Mouse (Mus musculus): ENCODE measurements around the gene Zmynd15. TPM values are rescaled to one million over a fixed set of nuclear protein-coding genes. Genes with fewer than 3 reads are reported as not detected.

Zmynd15 gene
- polyA plus RNA-seq, 1 experiment: 1.5 TPM

DNA sequence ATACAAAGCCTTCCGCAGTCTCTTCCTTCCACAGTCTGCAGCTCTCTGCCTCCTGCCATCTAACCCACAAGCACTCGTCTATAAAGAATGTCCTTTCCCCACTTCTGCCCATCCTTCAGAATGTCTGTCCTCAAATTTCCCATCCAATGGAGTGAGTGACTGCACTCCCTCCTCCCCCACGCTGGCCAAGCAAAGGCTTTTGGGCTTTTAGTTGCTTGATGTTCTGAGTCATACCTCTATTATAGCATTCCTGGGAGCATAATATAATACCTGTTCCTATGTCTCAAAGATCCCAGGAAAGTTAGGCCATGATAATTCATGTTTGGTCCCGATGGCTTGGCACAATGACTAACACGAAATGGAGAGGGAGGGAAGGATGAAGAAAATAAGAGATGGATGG, 27.7 kb upstream of the Zmynd15 start:
- Histone ChIP-seq H3K4me3 (replicated peaks; ENCODE audit: control insufficient read depth, low read depth, low read length) (no peak overlapping the region), H3K4me1 (ENCODE audit: control insufficient read depth, insufficient read depth, low read length) (no peaks in the 10 kb centered on the region; the same call in 1 of the 2 replicates), H3K27ac (ENCODE audit: control insufficient read depth, insufficient read depth, low read depth, low read length, poor library complexity) (no peak overlapping the region)
- TF ChIP-seq POLR2A (IDR thresholded peaks at IDR 0.05; ENCODE audit: borderline replicate concordance, control insufficient read depth, low read depth, low read length): no peak
- TF ChIP-seq CTCF (IDR thresholded peaks at IDR 0.05; ENCODE audit: control insufficient read depth, insufficient read depth, low read length): no peak
- 53% methylated on average over 5 of the region's 5 CpGs for WGBS

DNA sequence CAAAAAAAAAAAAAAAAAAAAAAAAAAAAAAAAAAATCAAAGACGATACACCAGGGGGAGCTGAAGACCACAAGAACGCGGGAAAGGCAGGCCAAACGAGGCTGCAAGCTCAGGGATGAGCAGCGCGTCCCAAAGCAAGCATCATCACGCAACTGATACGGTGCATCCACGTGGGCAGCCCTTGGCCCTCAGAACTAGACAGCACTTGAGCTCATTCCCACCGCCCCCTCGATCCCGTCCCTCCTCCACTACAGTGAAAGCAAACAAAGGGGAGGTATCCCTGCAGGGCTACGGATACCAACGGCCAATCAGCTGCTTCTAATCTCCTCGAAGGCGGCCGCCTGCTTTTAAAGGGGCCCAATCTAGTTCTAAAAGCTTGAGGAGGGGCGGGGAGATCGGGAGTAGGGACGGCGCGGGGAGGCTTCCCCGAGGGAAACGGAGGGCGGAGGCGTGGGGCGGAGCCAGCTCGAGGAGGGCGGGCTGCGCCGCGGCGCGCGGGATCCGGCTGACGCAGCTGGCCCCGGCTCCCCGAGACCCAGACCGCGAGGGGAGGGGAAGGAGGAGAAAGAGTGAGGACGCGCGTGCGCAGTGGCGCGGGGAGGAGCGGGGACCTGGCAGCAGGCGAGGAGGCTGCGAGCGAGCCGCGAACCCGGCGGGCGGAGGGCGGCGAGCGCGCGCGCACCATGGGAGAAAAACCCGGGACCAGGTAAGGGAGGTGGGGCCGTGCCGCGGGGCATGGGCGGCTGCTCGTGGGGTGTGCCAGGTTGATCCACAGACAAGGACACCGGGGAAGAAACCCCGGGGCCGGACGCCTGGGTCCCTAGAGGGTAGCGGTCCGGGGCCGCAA, 27.0 kb upstream of the Zmynd15 start, which contains the start of gene Arrb2:
Gene Arrb2 (plus strand): TSS at position 588 of the 847 bp plus-strand sequence.
- TF ChIP-seq CTCF (IDR thresholded peaks at IDR 0.05; ENCODE audit: control insufficient read depth, insufficient read depth, low read length) (peak; percentile 83), POLR2A (IDR thresholded peaks at IDR 0.05; ENCODE audit: borderline replicate concordance, control insufficient read depth, low read depth, low read length) (peak; percentile 63; the same call in 1 of the 2 replicates)
- WGBS: under 1% methylated on average over 75 of the region's 75 CpGs
- H3K4me3 ChIP-seq (replicated peaks; ENCODE audit: control insufficient read depth, low read depth, low read length): peak within 1 kb of the TSS; percentile 70
- peak within 1 kb of the TSS; percentile 94 for H3K27ac ChIP-seq (ENCODE audit: control insufficient read depth, insufficient read depth, low read depth, low read length, poor library complexity)
- no peaks in the 10 kb centered on the region; the same call in 1 of the 2 replicates for H3K4me1 ChIP-seq (ENCODE audit: control insufficient read depth, insufficient read depth, low read length)

DNA sequence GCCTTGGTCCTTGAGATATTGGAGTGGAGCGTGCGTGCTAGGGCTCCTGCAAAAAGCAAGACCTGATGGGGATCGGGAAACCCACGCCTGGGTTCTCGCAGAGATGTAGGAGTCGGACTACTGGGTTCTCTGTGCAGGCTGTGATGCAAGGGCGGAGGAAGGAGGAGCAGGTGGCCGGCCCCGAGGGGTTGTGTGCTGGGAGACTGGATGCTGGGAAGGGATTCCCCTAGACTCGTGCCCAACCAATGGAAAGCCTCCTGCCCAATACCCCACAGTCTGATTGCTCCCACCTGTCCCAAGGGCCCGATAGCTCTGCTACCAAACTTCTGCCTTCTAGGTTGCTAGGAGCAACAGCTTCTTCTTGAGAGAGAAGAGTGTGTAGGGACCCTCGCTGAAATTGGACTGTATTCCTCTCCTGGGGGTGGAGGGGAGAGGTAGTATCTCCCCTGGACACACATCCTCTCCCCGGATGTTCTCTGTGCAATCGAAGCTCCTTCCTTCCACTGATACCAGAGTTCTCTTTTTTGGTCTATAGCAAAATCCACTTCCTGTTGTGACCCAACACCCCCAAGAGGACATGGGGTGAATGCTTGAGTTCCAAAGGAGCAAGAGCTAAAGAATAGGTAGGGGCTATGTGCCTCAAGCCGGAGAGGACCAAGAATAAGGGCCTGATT, 26.2 kb upstream of the Zmynd15 start:
- H3K4me1 ChIP-seq (ENCODE audit: control insufficient read depth, insufficient read depth, low read length): no peaks in the 10 kb centered on the region; the same call in 1 of the 2 replicates
- WGBS: 1% methylated on average over 15 of the region's 15 CpGs
- peak overlapping the region; percentile 70 for H3K4me3 ChIP-seq (replicated peaks; ENCODE audit: control insufficient read depth, low read depth, low read length)
- TF ChIP-seq POLR2A (IDR thresholded peaks at IDR 0.05; ENCODE audit: borderline replicate concordance, control insufficient read depth, low read depth, low read length) (0 out of 2 replicates have a peak, but pooled peaks have one; percentile 18), CTCF (IDR thresholded peaks at IDR 0.05; ENCODE audit: control insufficient read depth, insufficient read depth, low read length) (no peak)
- peak overlapping the region; percentile 94 for H3K27ac ChIP-seq (ENCODE audit: control insufficient read depth, insufficient read depth, low read depth, low read length, poor library complexity)

DNA sequence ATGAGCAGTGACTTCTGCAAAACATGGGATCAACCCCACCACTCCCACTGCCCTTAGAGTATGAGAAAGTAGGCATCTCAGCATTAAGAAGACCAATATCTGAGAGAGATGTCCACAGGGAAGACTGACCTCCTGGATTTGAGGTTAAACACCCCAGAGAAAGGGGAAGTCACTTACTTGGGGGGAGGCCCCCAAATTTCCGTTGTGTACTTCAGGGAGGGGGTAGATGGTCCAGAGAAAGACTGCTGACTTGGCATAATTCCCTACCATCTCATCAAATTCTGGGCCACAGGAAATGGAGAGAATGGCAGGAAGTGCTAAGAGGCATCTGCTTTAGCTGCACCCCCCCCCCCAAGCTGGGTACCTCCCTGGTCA, 25.7 kb upstream of the Zmynd15 start:
- H3K4me3 ChIP-seq (replicated peaks; ENCODE audit: control insufficient read depth, low read depth, low read length): peak overlapping the region; percentile 70
- WGBS: 8% methylated on average over 1 of the region's 1 CpGs
- no peaks in the 10 kb centered on the region; the same call in 1 of the 2 replicates for H3K4me1 ChIP-seq (ENCODE audit: control insufficient read depth, insufficient read depth, low read length)
- TF ChIP-seq POLR2A (IDR thresholded peaks at IDR 0.05; ENCODE audit: borderline replicate concordance, control insufficient read depth, low read depth, low read length) (no peak), CTCF (IDR thresholded peaks at IDR 0.05; ENCODE audit: control insufficient read depth, insufficient read depth, low read length) (no peak)
- peak overlapping the region; percentile 94 for H3K27ac ChIP-seq (ENCODE audit: control insufficient read depth, insufficient read depth, low read depth, low read length, poor library complexity)

DNA sequence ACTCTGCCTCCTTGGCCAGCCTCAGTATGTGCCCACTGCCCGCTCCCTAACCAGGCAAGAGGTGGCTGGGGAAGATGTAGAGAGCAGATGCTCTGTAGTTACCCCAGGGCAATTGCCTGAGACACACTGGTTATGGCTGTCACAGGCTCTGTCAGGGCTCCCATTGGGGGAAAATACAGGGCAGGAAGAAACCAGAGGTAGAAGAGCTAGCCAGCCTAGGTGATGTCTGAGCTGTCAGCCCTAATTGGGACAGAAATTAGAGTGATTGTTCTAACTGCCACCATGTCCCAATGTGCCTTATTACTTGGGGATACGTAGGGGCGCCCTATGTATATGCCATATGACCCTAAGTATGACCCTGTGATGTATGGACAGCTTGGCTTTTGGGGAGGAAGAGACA, 25.3 kb upstream of the Zmynd15 start:
- TF ChIP-seq POLR2A (IDR thresholded peaks at IDR 0.05; ENCODE audit: borderline replicate concordance, control insufficient read depth, low read depth, low read length) (no peak), CTCF (IDR thresholded peaks at IDR 0.05; ENCODE audit: control insufficient read depth, insufficient read depth, low read length) (no peak)
- 69% methylated on average over 3 of the region's 3 CpGs for WGBS
- Histone ChIP-seq H3K4me1 (ENCODE audit: control insufficient read depth, insufficient read depth, low read length) (peaks cover 1% of the 10 kb centered on the region), H3K27ac (ENCODE audit: control insufficient read depth, insufficient read depth, low read depth, low read length, poor library complexity) (peak overlapping the region; percentile 94), H3K4me3 (replicated peaks; ENCODE audit: control insufficient read depth, low read depth, low read length) (peak overlapping the region; percentile 70)

DNA sequence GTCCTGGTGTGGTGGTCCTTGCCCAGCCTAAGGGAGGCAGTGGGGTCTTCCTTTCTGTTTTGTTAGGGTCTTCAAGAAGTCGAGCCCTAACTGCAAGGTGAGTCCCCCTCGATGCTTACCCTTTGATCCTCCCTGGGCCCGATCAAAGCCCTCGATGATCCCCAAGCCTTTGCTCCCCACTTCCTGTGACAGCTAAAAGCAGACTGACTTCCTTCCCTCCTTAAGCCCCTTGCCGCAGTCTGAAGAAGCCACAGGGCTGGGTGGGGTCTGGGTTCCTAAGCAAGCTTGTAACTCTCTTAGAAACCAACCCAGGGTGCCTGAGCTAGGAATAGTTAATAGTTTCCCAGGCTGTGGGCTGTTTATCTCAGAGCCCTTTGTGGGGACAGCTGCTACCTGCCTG, 23.8 kb upstream of the Zmynd15 start:
- peak overlapping the region; percentile 94; the same call in 1 of the 2 replicates for H3K27ac ChIP-seq (ENCODE audit: control insufficient read depth, insufficient read depth, low read depth, low read length, poor library complexity)
- 1% methylated on average over 5 of the region's 5 CpGs for WGBS
- peak overlapping the region; percentile 63 for H3K4me3 ChIP-seq (replicated peaks; ENCODE audit: control insufficient read depth, low read depth, low read length)
- TF ChIP-seq POLR2A (IDR thresholded peaks at IDR 0.05; ENCODE audit: borderline replicate concordance, control insufficient read depth, low read depth, low read length): no peak
- TF ChIP-seq CTCF (IDR thresholded peaks at IDR 0.05; ENCODE audit: control insufficient read depth, insufficient read depth, low read length): no peak
- H3K4me1 ChIP-seq (ENCODE audit: control insufficient read depth, insufficient read depth, low read length): peaks cover 2% of the 10 kb centered on the region

DNA sequence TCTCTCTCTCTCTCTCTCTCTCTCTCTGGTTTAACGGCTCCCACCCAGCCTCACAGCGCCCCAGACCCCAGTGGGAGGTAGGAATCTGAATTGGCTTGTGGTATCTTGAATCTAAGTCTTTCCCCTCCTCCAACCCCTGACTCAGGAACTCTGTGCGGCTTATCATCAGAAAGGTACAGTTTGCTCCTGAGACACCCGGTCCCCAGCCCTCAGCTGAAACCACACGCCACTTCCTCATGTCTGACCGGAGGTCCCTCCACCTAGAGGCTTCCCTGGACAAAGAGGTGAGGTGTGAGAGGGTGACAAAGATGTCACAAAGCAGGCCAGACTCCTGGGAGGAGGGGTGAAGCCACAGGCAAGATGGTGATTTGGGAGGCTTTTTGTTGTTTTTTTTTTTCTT, 21.8 kb upstream of the Zmynd15 start:
- peak overlapping the region; percentile 40 for H3K4me3 ChIP-seq (replicated peaks; ENCODE audit: control insufficient read depth, low read depth, low read length)
- TF ChIP-seq POLR2A (IDR thresholded peaks at IDR 0.05; ENCODE audit: borderline replicate concordance, control insufficient read depth, low read depth, low read length) (no peak), CTCF (IDR thresholded peaks at IDR 0.05; ENCODE audit: control insufficient read depth, insufficient read depth, low read length) (no peak)
- H3K4me1 ChIP-seq (ENCODE audit: control insufficient read depth, insufficient read depth, low read length): peaks cover 2% of the 10 kb centered on the region
- WGBS: 14% methylated on average over 6 of the region's 6 CpGs
- peak overlapping the region; percentile 60 for H3K27ac ChIP-seq (ENCODE audit: control insufficient read depth, insufficient read depth, low read depth, low read length, poor library complexity)
